Mouse (Mus musculus) cerebellum, postnatal 25 days (tissue): ENCODE data around the gene Lrcol1.

Experiments used
- DNase-seq, 2 experiments: peaks; one replicate each; pipeline ENCODE4 v3.0.0; 2021; ENCODE audit warnings: mixed read lengths in 2 of 2

The Lrcol1 gene

DNA sequence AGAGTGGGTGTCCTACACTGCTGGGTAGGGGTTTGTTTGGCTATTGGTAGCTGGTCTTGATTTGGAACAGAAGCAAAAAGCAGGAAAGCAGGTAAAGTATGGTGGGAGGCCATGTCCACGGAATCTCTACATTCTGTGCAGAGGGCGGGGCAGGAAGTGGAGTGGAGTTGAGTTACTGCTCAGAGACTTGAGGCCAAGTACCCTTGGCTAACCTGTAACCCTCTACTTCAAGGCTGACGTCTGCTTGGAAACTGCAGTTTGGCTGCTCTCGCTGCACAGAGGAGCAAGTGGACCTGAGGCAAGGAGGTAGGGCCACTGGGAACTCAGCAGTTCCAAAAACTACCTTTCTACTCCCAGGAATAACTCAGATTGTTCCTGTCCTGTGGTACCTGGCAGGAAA, at the start of gene Lrcol1:
Gene Lrcol1, plus strand, starts transcription at position 207 of the 400 bp plus-strand sequence.
- DNase-seq: no peak

- DNase-seq: no peak
These were observed 47.9 kb upstream of the Lrcol1 start for GRCm38 (mm10) chr5:110296637-110297036.

DNA sequence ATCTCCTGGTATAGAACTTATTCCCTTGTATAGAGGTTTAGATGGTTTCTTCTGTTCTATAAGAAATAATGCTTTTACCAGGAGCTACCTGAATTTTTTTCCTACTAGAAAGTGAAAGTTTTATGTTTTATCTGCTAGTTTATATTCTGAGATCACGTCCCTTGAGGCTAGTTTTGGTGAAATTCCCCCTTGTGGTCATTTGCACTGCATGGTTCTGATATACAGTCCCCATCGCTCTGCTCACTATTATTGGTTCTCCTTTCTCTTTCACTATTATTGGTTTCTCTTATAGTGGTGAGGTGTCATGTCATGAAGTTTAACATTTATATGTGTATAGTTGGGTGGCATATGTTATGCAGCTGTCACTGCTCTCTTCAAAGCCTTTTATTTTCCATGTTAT, 43.9 kb upstream of the Lrcol1 start:
- no peak for DNase-seq

GRCm38 (mm10) chr5:110308861-110309260, 35.7 kb upstream of the Lrcol1 start:
- peak; percentile 39 to 59 for DNase-seq

- DNase-seq: no peak
These were observed 31.4 kb upstream of the Lrcol1 start for GRCm38 (mm10) chr5:110313127-110313526.

GRCm38 (mm10) chr5:110330508-110330907, 14.0 kb upstream of the Lrcol1 start:
- no peak for DNase-seq

- no peak for DNase-seq
These were observed 5.7 kb upstream of the Lrcol1 start for GRCm38 (mm10) chr5:110338792-110339191.

- DNase-seq: peak; percentile 53 to 66
These were observed 1.8 kb upstream of the Lrcol1 start, which contains the start of gene P2rx2 for GRCm38 (mm10) chr5:110342648-110343284. P2rx2 (minus strand) TSS chr5:110343212.

DNA sequence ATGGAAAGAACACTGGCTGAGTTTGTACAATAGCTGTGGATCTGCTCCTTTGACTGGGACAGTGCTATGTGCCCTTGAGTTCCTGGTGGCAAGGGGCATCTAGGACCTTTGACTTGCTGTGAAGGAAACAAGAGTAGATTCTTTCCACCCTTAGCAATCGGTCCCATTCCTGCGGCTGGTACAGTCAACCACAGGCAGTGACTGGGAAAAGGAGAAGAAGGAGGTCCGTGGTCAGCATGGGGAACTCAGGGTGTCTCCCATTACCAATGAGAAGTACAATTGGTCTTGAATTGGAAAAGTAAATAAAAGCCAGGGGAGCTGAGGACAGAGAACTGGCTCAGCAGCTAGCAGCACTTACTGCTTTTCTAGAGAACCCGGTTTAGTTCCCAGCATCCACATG, 1.0 kb downstream of the Lrcol1 start:
- no peak for DNase-seq

DNA sequence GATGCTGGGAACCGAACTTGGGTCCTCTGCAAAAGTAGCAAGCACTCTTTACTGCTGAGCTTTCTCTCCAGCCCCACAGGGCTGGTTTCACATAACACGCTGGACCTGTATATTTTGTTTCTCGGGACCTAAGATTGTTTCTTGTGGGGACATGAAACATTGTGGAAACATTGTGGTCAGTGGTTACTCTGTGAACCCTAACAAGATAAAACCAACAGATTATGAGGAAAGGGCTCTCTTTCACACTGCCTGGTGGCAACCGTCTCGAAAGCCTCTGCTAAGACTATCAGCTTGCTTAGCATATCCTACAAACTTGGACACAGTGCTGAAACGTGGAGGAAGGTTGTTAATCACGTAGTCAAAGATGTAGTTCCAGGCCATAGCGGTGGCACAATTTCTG, 2.5 kb downstream of the Lrcol1 start:
- DNase-seq: no peak

- peak; percentile 47 to 71 for DNase-seq
These were observed 10.2 kb downstream of the Lrcol1 start for GRCm38 (mm10) chr5:110354716-110355115.

DNA sequence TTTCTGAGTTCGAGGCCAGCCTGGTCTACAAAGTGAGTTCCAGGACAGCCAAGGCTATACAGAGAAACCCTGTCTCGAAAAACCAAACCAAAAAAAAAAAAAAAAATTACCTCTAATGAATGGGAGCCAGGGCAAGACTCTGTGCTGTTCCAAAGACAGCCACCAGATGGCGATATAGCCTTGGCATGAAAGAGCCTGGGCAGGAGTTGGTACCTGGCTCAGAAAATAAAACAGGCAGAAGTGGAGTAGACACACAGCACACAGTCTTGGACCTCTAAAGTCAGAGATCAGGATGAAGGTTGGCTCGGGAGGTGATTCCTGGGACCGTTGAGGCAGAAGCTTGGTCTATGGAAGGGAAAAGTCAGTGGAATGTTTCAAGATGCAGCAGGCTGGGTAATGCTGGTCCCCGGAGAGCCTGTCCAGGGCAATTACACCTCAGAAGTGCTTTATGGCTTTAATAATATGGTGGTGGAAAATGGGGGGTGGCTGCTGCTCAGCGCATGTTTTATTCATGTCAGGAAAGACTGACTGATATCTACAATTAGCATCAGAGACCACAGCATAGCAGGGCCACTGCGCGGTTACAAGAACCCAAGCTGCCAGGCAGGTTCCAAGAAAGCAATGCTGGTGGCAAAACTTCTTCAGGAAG, 13.1 kb downstream of the Lrcol1 start:
- DNase-seq: peak; percentile 89 to 93

DNA sequence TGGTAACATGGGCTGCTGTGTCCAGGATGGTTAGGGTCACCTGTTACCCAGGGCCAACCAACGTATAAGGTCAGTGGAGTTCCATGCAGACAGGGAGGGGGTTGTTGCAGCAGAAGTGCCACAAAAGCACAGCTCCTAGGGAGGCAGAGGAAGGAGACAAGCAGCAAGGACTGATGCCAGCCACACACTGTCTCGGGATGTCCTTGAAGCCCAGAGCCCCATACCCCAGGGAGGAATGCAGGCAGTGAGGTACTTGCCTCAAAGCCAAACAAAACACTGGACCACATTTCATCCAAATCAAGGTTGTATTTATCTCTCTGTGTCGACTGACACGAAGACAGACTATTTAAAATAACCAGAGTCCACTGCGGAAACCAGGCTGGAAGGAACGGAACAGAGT, 16.9 kb downstream of the Lrcol1 start:
- no peak for DNase-seq

GRCm38 (mm10) chr5:110362813-110363178, 18.3 kb downstream of the Lrcol1 start:
- no peak for DNase-seq

DNA sequence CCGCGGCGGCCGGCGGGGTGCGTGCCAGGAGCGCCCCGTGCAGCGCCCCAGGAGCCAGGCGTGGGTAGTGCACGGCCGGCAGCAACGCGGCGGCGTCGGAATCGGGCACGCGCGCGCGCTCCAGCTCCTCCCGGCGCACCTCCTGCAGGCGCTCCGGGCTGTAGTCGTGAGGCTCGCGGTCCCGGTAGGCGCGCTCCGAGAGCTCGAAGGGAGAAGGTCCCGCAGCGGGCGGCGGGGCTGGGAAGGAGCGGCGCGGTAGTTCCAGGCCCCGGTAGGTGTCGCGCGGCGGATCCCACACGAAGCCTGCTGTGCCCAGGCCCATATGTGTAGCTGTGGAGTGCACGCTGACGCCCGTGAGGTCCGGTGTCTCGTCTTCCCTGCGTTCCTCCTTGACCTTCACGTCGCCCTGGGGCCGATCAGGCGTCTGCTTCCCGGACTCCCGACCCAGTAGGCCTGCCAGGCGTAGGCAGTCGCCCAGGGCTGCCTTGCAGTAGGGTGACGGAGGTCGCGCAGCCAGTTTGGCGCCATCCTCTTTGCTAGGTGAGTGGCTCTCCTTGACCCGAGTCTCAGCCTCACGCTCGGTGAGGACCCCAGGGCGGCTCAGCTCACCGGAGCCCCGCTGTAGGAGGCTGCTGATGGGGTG, 18.8 kb downstream of the Lrcol1 start:
- DNase-seq: peak; percentile 67 to 77

DNA sequence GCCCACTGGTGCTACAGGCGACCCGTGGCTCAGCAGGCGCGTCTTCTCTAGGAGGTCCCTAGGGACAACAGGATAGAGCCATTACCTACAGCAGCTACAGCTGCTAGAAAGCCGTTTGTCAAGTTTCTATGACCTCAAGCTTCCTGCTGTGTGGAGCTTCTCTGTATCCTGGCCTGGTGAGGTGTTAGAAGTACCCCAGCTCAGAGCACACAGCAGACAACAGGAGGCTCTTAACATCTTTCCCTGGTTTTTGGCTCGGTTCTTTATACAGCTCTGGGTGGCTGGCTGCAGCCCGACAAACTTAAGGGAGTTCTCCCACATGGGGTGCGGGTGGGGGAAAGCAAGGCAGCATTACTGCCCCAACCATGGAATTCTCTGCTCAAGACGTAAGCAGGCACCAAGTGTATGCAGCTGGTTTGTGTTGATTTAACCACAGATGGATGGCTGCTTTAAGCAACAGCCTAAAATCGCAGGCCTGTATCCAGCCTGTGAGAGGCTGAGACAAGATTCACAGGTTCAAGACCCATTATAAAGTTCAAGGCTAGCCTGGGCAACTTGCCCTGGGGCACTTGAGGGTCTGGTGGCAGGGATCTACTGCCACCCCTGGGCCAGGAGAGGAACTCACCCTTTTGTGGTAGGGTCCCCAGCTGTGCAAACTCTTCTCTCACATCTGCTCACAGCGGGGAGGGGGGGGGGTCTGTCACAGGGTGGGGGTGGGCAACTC, 19.5 kb downstream of the Lrcol1 start:
- no peak for DNase-seq

DNA sequence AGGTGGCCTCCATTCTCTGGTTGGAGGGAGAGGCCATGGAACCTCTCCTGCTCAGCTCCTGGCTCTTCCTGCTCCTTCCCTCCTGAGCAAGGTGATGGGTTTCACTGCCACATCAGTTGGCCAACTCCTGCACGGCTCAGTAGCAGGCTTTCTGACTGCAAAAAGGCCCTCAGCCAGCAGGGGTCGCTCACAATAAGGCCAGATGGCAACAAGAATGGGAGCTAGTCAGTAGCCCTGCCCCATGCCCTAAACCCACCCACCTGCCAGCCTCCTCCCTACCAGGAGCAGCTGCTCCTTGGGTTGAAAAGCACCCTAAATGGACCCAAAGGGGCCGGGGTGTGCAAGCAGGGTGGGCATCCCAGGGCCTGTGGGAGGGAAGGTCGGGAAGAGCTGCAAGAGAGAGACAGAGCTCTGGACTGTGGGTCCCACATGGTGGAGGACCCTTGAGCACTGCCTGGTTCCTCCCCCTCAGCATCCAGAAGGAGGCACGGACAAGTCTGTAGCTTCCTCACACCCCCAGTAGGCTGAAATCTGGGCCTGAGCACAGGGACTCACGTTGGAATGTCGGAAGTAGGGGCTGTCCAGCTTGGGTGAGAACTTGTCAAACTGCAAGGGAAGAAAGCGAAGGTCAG, 32.4 kb downstream of the Lrcol1 start:
- DNase-seq: peak; percentile 92 to 95

DNA sequence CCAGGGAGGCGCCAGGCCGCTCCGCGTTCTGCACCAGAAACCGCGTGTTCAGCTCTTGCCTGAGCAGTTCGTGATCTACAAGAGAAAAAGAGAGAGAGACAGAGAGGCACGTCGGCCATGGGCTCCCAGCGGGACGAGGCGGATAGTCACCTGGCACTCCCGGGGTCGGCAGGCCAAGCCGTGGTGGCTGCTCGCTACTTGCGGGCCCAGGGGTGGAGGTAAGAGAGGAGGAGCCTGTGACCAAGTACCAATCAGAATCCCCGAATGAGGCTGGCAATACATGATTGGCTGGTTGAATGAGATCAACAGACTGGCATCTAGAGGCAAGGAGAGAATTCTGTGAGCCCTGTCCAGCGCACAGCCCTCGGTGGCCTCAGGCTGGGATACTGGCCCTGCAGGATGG, 33.7 kb downstream of the Lrcol1 start:
- peak; percentile 47 to 49 for DNase-seq

GRCm38 (mm10) chr5:110379086-110379485, 34.6 kb downstream of the Lrcol1 start:
- DNase-seq: peak; percentile 44 to 48

DNA sequence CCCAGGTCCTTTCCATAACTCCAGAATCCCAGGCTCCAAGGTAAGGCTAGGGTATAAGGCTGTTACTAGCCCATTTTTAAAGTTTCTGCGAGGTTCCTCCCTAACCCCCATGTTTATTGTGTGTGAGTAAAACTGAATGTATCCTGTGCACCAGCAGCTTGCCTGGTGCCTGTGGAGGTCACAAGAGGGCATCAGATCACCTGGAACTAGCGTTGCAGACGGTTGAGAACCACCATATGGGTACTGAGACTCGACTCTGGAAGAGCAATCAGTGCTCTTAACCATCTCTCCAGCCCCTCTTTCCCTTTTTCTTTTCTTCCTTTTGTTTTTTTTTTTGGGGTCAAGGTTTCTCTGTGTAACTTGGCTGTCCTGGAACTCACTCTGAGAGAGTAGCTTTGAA, 35.3 kb downstream of the Lrcol1 start:
- peak in 1 of 2 experiments; percentile 40 for DNase-seq

GRCm38 (mm10) chr5:110384491-110384890, 40.0 kb downstream of the Lrcol1 start:
- DNase-seq: peak in 1 of 2 experiments; percentile 35

GRCm38 (mm10) chr5:110385263-110385662, 40.7 kb downstream of the Lrcol1 start:
- DNase-seq: no peak
